Mouse (Mus musculus): ENCODE measurements around the gene Mapk7. TPM values are rescaled to one million over a fixed set of nuclear protein-coding genes. Genes with fewer than 3 reads are reported as not detected.

The Mapk7 gene
- polyA plus RNA-seq (2017; shearing (Covaris generic)): 14.6 TPM

GRCm38 (mm10) chr11:61494129-61494997 lies at the start of gene Mapk7:
Mapk7 (minus strand) TSS chr11:61494406.

GRCm38 (mm10) chr11:61504713-61505257 lies 10.6 kb upstream of the Mapk7 start, which contains the start of gene B9d1:
B9d1 (plus strand) TSS chr11:61505144.

GRCm38 (mm10) chr11:61484613-61485540 lies 9.3 kb downstream of the Mapk7 start, which contains the start of gene Mfap4:
Mfap4 (plus strand) TSS chr11:61485431.

Other genes with a start within 250 kb of the Mapk7 start
- gene Aldh3a2, start 226.9 kb downstream of the Mapk7 start, polyA plus RNA-seq (2017; shearing (Covaris generic)): 38.9 TPM
- not detected for gene Slc47a2, start 151.5 kb downstream of the Mapk7 start, polyA plus RNA-seq (2017; shearing (Covaris generic))
- gene Slc47a1, start 116.1 kb downstream of the Mapk7 start, polyA plus RNA-seq (2017; shearing (Covaris generic)): not detected
- not detected for gene Rnf112, start 40.3 kb downstream of the Mapk7 start, polyA plus RNA-seq (2017; shearing (Covaris generic))
- not detected for gene Mfap4, start 9.0 kb downstream of the Mapk7 start, polyA plus RNA-seq (2017; shearing (Covaris generic))
- 1.1 TPM for gene B9d1, start 10.7 kb upstream of the Mapk7 start, polyA plus RNA-seq (2017; shearing (Covaris generic))
- gene Epn2, start 85.3 kb upstream of the Mapk7 start, polyA plus RNA-seq (2017; shearing (Covaris generic)): 0.35 TPM
- 322 TPM for gene Grap, start 158.9 kb upstream of the Mapk7 start, polyA plus RNA-seq (2017; shearing (Covaris generic))
- 1.3 TPM for gene Fam83g, start 189.7 kb upstream of the Mapk7 start, polyA plus RNA-seq (2017; shearing (Covaris generic))
- gene Slc5a10, start 226.4 kb upstream of the Mapk7 start, polyA plus RNA-seq (2017; shearing (Covaris generic)): not detected